Mouse (Mus musculus) heart, postnatal 0 days (tissue): ENCODE measurements around the gene Nup210. TPM values are rescaled to one million over a fixed set of nuclear protein-coding genes. Genes with fewer than 3 reads are reported as not detected.

Experiments
- ATAC-seq: fragments of 200-750 bp; cut with Nextera tagmentation; 2 replicates; pipeline ENCODE4 v1.8.0; 2017; ENCODE audit warnings: low read depth, moderate number of reproducible peaks, moderate library complexity; ENCODE audit not compliant: insufficient read depth
- DNase-seq: peaks from one replicate; pipeline ENCODE4 v3.0.0-alpha.2; 2016; ENCODE audit warnings: low spot score
- H3K27ac ChIP-seq: fragments of 300-500 bp; sonication (generic); 2 replicates; pipeline ENCODE4 v1.5.1; 2014; ENCODE audit warnings: low read depth, mild to moderate bottlenecking
- H3K27me3 ChIP-seq: fragments of 300-500 bp; sonication (generic); 2 replicates; pipeline ENCODE4 v1.6.1; 2014; ENCODE audit warnings: low read length, mixed read lengths; ENCODE audit not compliant: control insufficient read depth, insufficient read depth
- H3K36me3 ChIP-seq: fragments of 300-500 bp; sonication (generic); replicated peaks from 2 replicates; pipeline ENCODE4 v1.6.1; 2014; ENCODE audit warnings: low read length, mixed read lengths; ENCODE audit not compliant: control insufficient read depth, insufficient read depth
- H3K4me1 ChIP-seq: fragments of 300-500 bp; sonication (generic); 2 replicates; pipeline ENCODE4 v1.6.1; 2014; ENCODE audit warnings: antibody characterized with exemption; ENCODE audit not compliant: control insufficient read depth, insufficient read depth
- H3K4me2 ChIP-seq: fragments of 300-500 bp; sonication (generic); 2 replicates; pipeline ENCODE4 v1.6.1; 2014; ENCODE audit warnings: low read depth, mild to moderate bottlenecking, low read length, moderate library complexity
- H3K4me3 ChIP-seq: fragments of 300-500 bp; sonication (generic); 2 replicates; pipeline ENCODE4 v1.5.1; 2014; ENCODE audit warnings: low read depth, low read length
- H3K9ac ChIP-seq: fragments of 300-500 bp; sonication (generic); replicated peaks from 2 replicates; pipeline ENCODE4 v1.6.1; 2014; ENCODE audit warnings: low read depth, low read length, mixed read lengths
- H3K9me3 ChIP-seq: fragments of 300-500 bp; sonication (generic); replicated peaks from 2 replicates; pipeline ENCODE4 v1.6.1; 2016; ENCODE audit warnings: low read length; ENCODE audit not compliant: control insufficient read depth
- CTCF ChIP-seq: IDR thresholded peaks from 2 replicates; pipeline ENCODE4 v1.5.1; 2016; ENCODE audit warnings: antibody characterized with exemption, control low read depth, low read depth
- EP300 ChIP-seq: IDR thresholded peaks from 2 replicates; pipeline ENCODE4 v1.6.1; 2016; ENCODE audit warnings: antibody characterized with exemption, low read depth
- WGBS: fragments of 180-500 bp; shearing (Covaris S2); extraction: QIAGEN DNeasy Blood & Tissue Kit; methylation state at CpG from one replicate; pipeline ENCODE4 v1.1.7; 2014; 5-methylcytosine and 5-hydroxymethylcytosine counted together
- polyA plus RNA-seq: library from polyadenylated mRNA; unstranded; fragments of >200 nt; fragmentation: Nextera tagmentation; extraction: Ambion mirVana; gene quantifications from 2 replicates; pipeline ENCODE4 v1.2.1, GENCODE M21; 2015
- total RNA-seq: library from RNA; depleted of rRNA; stranded (reverse); fragments of >200 nt; gene quantifications from 2 replicates; pipeline ENCODE4 v1.2.3, GENCODE M21; 2014; ENCODE audit warnings: low replicate concordance

Nup210 gene
- total and polyA plus RNA-seq, 2 experiments from 2014 or later, result 1.6 to 13.4 TPM

GRCm38 (mm10) chr6:91001566-91001965 lies 115.1 kb downstream of the Nup210 start:
- no peak; the same call in 1 of the 2 replicates for ATAC-seq
- no peak overlapping the region for H3K4me2 ChIP-seq
- no peak overlapping the region for H3K27ac ChIP-seq
- no peaks in the 10 kb centered on the region for H3K36me3 ChIP-seq
- 50% methylated on average over 7 of the region's 7 CpGs for WGBS
- no peaks in the 10 kb centered on the region for H3K9me3 ChIP-seq
- H3K27me3 ChIP-seq, result no peaks in the 10 kb centered on the region
- TF ChIP-seq CTCF (no peak), EP300 (no peak)
- no peak for DNase-seq
- H3K4me1 ChIP-seq, result peaks cover 20% of the 10 kb centered on the region; the same call in 1 of the 2 replicates
- H3K9ac ChIP-seq, result no peak overlapping the region
- H3K4me3 ChIP-seq, result no peak overlapping the region

DNA sequence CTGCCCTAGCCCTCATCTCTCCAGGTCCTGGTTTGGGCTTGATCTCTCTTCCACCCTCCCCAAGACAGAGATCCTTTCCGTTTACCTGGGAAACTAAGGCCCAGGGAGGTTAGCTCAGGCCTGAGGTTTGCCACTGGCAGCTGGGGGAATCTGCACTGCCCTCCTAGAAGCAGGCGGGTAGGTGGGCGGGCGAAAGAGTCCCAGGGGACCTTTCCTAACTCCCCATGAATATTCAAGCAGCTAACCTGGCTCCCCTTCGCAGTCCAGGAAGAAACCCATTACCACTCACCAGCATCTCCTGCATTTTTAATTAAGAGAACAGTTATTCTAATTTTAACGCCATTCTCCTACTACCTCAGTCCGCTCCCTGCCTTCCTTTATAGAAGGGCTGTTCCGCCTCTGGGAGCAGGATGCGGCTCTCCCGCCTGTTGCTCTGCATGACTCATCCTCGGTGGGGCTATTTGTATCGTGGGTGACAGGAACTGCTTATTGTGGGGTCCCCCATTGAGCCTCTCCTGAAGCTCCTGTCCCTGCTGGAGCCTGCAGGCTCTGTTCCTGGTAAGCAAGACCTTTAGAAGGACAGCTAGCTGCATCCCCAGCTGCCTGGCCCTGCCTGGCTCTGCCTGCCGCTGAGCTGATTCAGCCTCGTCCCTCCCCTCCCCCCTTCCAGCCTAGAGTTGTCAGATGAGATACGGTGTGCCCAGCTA lies 115.7 kb downstream of the Nup210 start:
- no peak overlapping the region for H3K4me3 ChIP-seq
- H3K4me2 ChIP-seq, result peak overlapping the region; percentile 48
- DNase-seq (no peak), ATAC-seq (no peak; the same call in 1 of the 2 replicates)
- H3K27me3 ChIP-seq, result no peaks in the 10 kb centered on the region
- H3K9ac ChIP-seq, result 0 out of 2 replicates have a peak overlapping the region, but pooled peaks have one; percentile 12
- H3K27ac ChIP-seq, result no peak overlapping the region
- TF ChIP-seq EP300, result no peak
- TF ChIP-seq CTCF, result no peak
- 20% methylated on average over 15 of the region's 15 CpGs for WGBS
- H3K36me3 ChIP-seq, result no peaks in the 10 kb centered on the region
- peaks cover 20% of the 10 kb centered on the region; the same call in 1 of the 2 replicates for H3K4me1 ChIP-seq
- H3K9me3 ChIP-seq, result no peaks in the 10 kb centered on the region

GRCm38 (mm10) chr6:90999176-90999575 lies 117.5 kb downstream of the Nup210 start:
- TF ChIP-seq CTCF (no peak), EP300 (no peak)
- 67% methylated on average over 4 of the region's 4 CpGs for WGBS
- ATAC-seq, result no peak

GRCm38 (mm10) chr6:90997025-90997424 lies 119.6 kb downstream of the Nup210 start:
- Histone ChIP-seq H3K9ac (no peak overlapping the region), H3K4me3 (no peak overlapping the region), H3K27ac (no peak overlapping the region), H3K4me1 (peaks cover 17% of the 10 kb centered on the region; the same call in 1 of the 2 replicates), H3K27me3 (no peaks in the 10 kb centered on the region), H3K36me3 (no peaks in the 10 kb centered on the region), H3K9me3 (no peaks in the 10 kb centered on the region), H3K4me2 (no peak overlapping the region)
- TF ChIP-seq CTCF (no peak), EP300 (no peak)
- DNase-seq, result no peak
- ATAC-seq, result no peak
- 49% methylated on average over 3 of the region's 3 CpGs for WGBS

More at GRCm38 (mm10) chr6:90999176-90999575, 117.5 kb downstream of the Nup210 start:
- Histone ChIP-seq H3K27ac (no peak overlapping the region), H3K4me2 (no peak overlapping the region), H3K36me3 (no peaks in the 10 kb centered on the region), H3K4me3 (no peak overlapping the region), H3K4me1 (peaks cover 17% of the 10 kb centered on the region; the same call in 1 of the 2 replicates), H3K27me3 (no peaks in the 10 kb centered on the region), H3K9me3 (no peaks in the 10 kb centered on the region), H3K9ac (no peak overlapping the region)
- no peak for DNase-seq

GRCm38 (mm10) chr6:90996181-90996580 lies 120.4 kb downstream of the Nup210 start:
- Histone ChIP-seq H3K4me1 (peaks cover 16% of the 10 kb centered on the region; the same call in 1 of the 2 replicates), H3K36me3 (no peaks in the 10 kb centered on the region), H3K27me3 (no peaks in the 10 kb centered on the region), H3K27ac (no peak overlapping the region), H3K4me2 (no peak overlapping the region), H3K9me3 (no peaks in the 10 kb centered on the region), H3K9ac (no peak overlapping the region), H3K4me3 (no peak overlapping the region)
- DNase-seq, result no peak
- no peak for TF ChIP-seq CTCF
- TF ChIP-seq EP300, result no peak
- ATAC-seq, result no peak
- WGBS, result 79% methylated on average over 2 of the region's 2 CpGs
